Mouse (Mus musculus): Measurements from ENCODE around the gene Krt87. TPM values are rescaled to one million over a fixed set of nuclear protein-coding genes. Genes with fewer than 3 reads are reported as not detected.

The Krt87 gene
- polyA plus RNA-seq, 1 experiment = not detected

GRCm38 (mm10) chr15:101447444-101447843 lies 8.8 kb upstream of the Krt87 start, which contains the start of gene Krt88:
TSS of gene Krt88 (plus strand) at chr15:101447744.
- H3ac ChIP-seq (ENCODE audit: control insufficient read depth, insufficient read length, low read depth) = no peak within 1 kb of the TSS

GRCm38 (mm10) chr15:101446572-101446971 lies 8.0 kb upstream of the Krt87 start:
- H3K4me3 ChIP-seq (ENCODE audit: insufficient read depth, poor library complexity, severe bottlenecking) = no peak overlapping the region
- TF ChIP-seq MYOG (IDR thresholded peaks at IDR 0.05; ENCODE audit: control insufficient read depth, extremely low read depth, insufficient read length) = no peak
- TF ChIP-seq MYOD1 (IDR thresholded peaks at IDR 0.05; ENCODE audit: control insufficient read depth, insufficient read length, low read depth) = no peak
- TF ChIP-seq FOSL1 (IDR thresholded peaks at IDR 0.05; ENCODE audit: insufficient read depth, low read length, poor library complexity, severe bottlenecking) = no peak
- no peak for TF ChIP-seq USF1 (IDR thresholded peaks at IDR 0.05; ENCODE audit: low read depth)
- TF ChIP-seq CTCF (IDR thresholded peaks at IDR 0.05; ENCODE audit: control insufficient read depth, insufficient read depth, insufficient read length) = no peak
- no peak for TF ChIP-seq CEBPB (IDR thresholded peaks at IDR 0.05; ENCODE audit: low read depth)
- TF ChIP-seq MAX (IDR thresholded peaks at IDR 0.05) = no peak
- H3K36me3 ChIP-seq (ENCODE audit: control insufficient read depth, insufficient read depth) = no peaks in the 10 kb centered on the region
- peaks cover 23% of the 10 kb centered on the region for H3K27me3 ChIP-seq (ENCODE audit: control insufficient read depth, insufficient read depth, insufficient read length)
- no peak overlapping the region for H3ac ChIP-seq (ENCODE audit: control insufficient read depth, insufficient read length, low read depth)
- no peaks in the 10 kb centered on the region for H3K79me2 ChIP-seq (ENCODE audit: control insufficient read depth, insufficient read depth)
- no peaks in the 10 kb centered on the region for H3K79me3 ChIP-seq (ENCODE audit: low read depth)

More at GRCm38 (mm10) chr15:101447444-101447843, 8.8 kb upstream of the Krt87 start, which contains the start of gene Krt88:
- no peaks in the 10 kb centered on the region for H3K36me3 ChIP-seq (ENCODE audit: control insufficient read depth, insufficient read depth)
- H3K27me3 ChIP-seq (ENCODE audit: control insufficient read depth, insufficient read depth, insufficient read length) = peaks cover 20% of the 10 kb centered on the region
- H3K4me3 ChIP-seq (ENCODE audit: insufficient read depth, poor library complexity, severe bottlenecking) = no peak within 1 kb of the TSS
- no peaks in the 10 kb centered on the region for H3K79me3 ChIP-seq (ENCODE audit: low read depth)
- TF ChIP-seq CTCF (IDR thresholded peaks at IDR 0.05; ENCODE audit: control insufficient read depth, insufficient read depth, insufficient read length) (no peak), MAX (IDR thresholded peaks at IDR 0.05) (no peak), USF1 (IDR thresholded peaks at IDR 0.05; ENCODE audit: low read depth) (no peak), CEBPB (IDR thresholded peaks at IDR 0.05; ENCODE audit: low read depth) (no peak), MYOG (IDR thresholded peaks at IDR 0.05; ENCODE audit: control insufficient read depth, extremely low read depth, insufficient read length) (no peak), FOSL1 (IDR thresholded peaks at IDR 0.05; ENCODE audit: insufficient read depth, low read length, poor library complexity, severe bottlenecking) (no peak), MYOD1 (IDR thresholded peaks at IDR 0.05; ENCODE audit: control insufficient read depth, insufficient read length, low read depth) (no peak)
- H3K79me2 ChIP-seq (ENCODE audit: control insufficient read depth, insufficient read depth) = no peaks in the 10 kb centered on the region

GRCm38 (mm10) chr15:101440837-101441236 lies 2.2 kb upstream of the Krt87 start:
- H3K4me3 ChIP-seq (ENCODE audit: insufficient read depth, poor library complexity, severe bottlenecking) = no peak overlapping the region

GRCm38 (mm10) chr15:101436611-101437010 lies 2.0 kb downstream of the Krt87 start:
- TF ChIP-seq MYOD1 (IDR thresholded peaks at IDR 0.05; ENCODE audit: control insufficient read depth, insufficient read length, low read depth) (no peak), MAX (IDR thresholded peaks at IDR 0.05) (no peak), CTCF (IDR thresholded peaks at IDR 0.05; ENCODE audit: control insufficient read depth, insufficient read depth, insufficient read length) (no peak), MYOG (IDR thresholded peaks at IDR 0.05; ENCODE audit: control insufficient read depth, extremely low read depth, insufficient read length) (no peak), FOSL1 (IDR thresholded peaks at IDR 0.05; ENCODE audit: insufficient read depth, low read length, poor library complexity, severe bottlenecking) (no peak), CEBPB (IDR thresholded peaks at IDR 0.05; ENCODE audit: low read depth) (no peak), USF1 (IDR thresholded peaks at IDR 0.05; ENCODE audit: low read depth) (no peak)
- H3K36me3 ChIP-seq (ENCODE audit: control insufficient read depth, insufficient read depth) = no peaks in the 10 kb centered on the region
- no peak overlapping the region for H3K4me3 ChIP-seq (ENCODE audit: insufficient read depth, poor library complexity, severe bottlenecking)
- H3K79me3 ChIP-seq (ENCODE audit: low read depth) = no peaks in the 10 kb centered on the region
- H3K27me3 ChIP-seq (ENCODE audit: control insufficient read depth, insufficient read depth, insufficient read length) = peaks cover 66% of the 10 kb centered on the region
- H3K79me2 ChIP-seq (ENCODE audit: control insufficient read depth, insufficient read depth) = no peaks in the 10 kb centered on the region
- no peak overlapping the region for H3ac ChIP-seq (ENCODE audit: control insufficient read depth, insufficient read length, low read depth)

More at GRCm38 (mm10) chr15:101440837-101441236, 2.2 kb upstream of the Krt87 start:
- Histone ChIP-seq H3ac (ENCODE audit: control insufficient read depth, insufficient read length, low read depth) (no peak overlapping the region), H3K36me3 (ENCODE audit: control insufficient read depth, insufficient read depth) (no peaks in the 10 kb centered on the region), H3K79me2 (ENCODE audit: control insufficient read depth, insufficient read depth) (no peaks in the 10 kb centered on the region), H3K27me3 (ENCODE audit: control insufficient read depth, insufficient read depth, insufficient read length) (peaks cover 56% of the 10 kb centered on the region), H3K79me3 (ENCODE audit: low read depth) (no peaks in the 10 kb centered on the region)
- TF ChIP-seq MAX (IDR thresholded peaks at IDR 0.05) (no peak), MYOG (IDR thresholded peaks at IDR 0.05; ENCODE audit: control insufficient read depth, extremely low read depth, insufficient read length) (no peak), CEBPB (IDR thresholded peaks at IDR 0.05; ENCODE audit: low read depth) (no peak), USF1 (IDR thresholded peaks at IDR 0.05; ENCODE audit: low read depth) (no peak), CTCF (IDR thresholded peaks at IDR 0.05; ENCODE audit: control insufficient read depth, insufficient read depth, insufficient read length) (no peak), MYOD1 (IDR thresholded peaks at IDR 0.05; ENCODE audit: control insufficient read depth, insufficient read length, low read depth) (no peak), FOSL1 (IDR thresholded peaks at IDR 0.05; ENCODE audit: insufficient read depth, low read length, poor library complexity, severe bottlenecking) (no peak)

- Histone ChIP-seq H3K79me2 (ENCODE audit: control insufficient read depth, insufficient read depth) (no peaks in the 10 kb centered on the region), H3K36me3 (ENCODE audit: control insufficient read depth, insufficient read depth) (no peaks in the 10 kb centered on the region), H3ac (ENCODE audit: control insufficient read depth, insufficient read length, low read depth) (no peak overlapping the region), H3K4me3 (ENCODE audit: insufficient read depth, poor library complexity, severe bottlenecking) (no peak overlapping the region), H3K27me3 (ENCODE audit: control insufficient read depth, insufficient read depth, insufficient read length) (peaks cover 65% of the 10 kb centered on the region), H3K79me3 (ENCODE audit: low read depth) (no peaks in the 10 kb centered on the region)
- TF ChIP-seq MYOD1 (IDR thresholded peaks at IDR 0.05; ENCODE audit: control insufficient read depth, insufficient read length, low read depth) = no peak
- no peak for TF ChIP-seq CTCF (IDR thresholded peaks at IDR 0.05; ENCODE audit: control insufficient read depth, insufficient read depth, insufficient read length)
- no peak for TF ChIP-seq MYOG (IDR thresholded peaks at IDR 0.05; ENCODE audit: control insufficient read depth, extremely low read depth, insufficient read length)
- TF ChIP-seq MAX (IDR thresholded peaks at IDR 0.05) = no peak
- TF ChIP-seq USF1 (IDR thresholded peaks at IDR 0.05; ENCODE audit: low read depth) = no peak
- TF ChIP-seq FOSL1 (IDR thresholded peaks at IDR 0.05; ENCODE audit: insufficient read depth, low read length, poor library complexity, severe bottlenecking) = no peak
- TF ChIP-seq CEBPB (IDR thresholded peaks at IDR 0.05; ENCODE audit: low read depth) = no peak
Observed at GRCm38 (mm10) chr15:101424914-101425313, 13.7 kb downstream of the Krt87 start.

All from C2C12 (cell line).